8 mouse cellular contexts compared by ENCODE assay signal in the genomic region with DNA sequence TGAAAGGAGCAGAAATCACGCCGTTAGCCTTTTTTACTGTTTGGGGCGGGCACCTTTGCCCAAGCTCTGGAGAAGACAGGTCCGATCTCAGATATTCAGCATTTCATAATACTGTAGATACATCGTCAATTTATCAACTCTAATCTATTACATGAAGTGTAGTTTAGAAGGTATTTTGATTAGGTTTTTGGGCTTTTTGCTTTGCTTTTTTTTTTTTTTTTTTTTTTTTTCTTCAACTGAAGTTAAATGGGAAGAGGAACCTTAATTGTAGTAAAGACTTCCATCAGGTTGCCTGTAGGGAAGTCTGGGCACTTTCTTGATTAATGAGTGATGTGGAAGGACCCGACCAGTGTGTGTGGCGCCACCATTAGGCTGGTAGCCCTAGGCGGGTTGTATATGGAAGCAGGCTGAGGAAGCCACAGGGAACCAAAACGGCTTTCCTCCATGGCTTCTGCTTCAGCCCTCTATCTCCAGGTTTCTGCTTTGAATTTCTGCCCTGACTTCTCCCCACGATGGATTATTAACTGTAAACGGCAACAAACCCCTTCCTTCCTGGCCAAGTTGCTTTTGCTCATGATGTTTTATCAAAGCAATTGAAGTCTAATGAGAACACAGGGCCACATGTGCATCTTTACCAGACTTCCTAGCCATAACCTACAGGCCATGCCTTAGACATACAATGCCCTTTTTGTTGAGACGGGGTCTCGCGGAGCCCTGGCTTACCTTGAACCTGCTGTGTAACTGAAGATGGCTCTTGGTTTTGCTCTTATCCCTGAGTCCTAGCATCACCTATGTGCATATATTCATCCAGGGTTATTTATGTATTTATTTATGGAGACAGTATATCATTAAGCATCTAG. TPM values are rescaled to one million over a fixed set of nuclear protein-coding genes. Genes with fewer than 3 reads are reported as not detected.
DNase-seq lines count a peak whose midpoint lies in the region; TF ChIP-seq lines count a peak whose summit lies in the region.

No protein-coding gene starts in this region.

- TF ChIP-seq POLR2A in kidney, adult 2 months (IDR thresholded peaks at IDR 0.05; ENCODE audit: low read depth, low read length): no peak

- H3K27me3 ChIP-seq in kidney, adult 2 months (replicated peaks; ENCODE audit: control insufficient read depth, insufficient read depth, low read length): no peaks in the 10 kb centered on the region

- 25% methylated on average over 14 of the region's 14 CpGs for WGBS in kidney, adult 2 months

- DNase-seq in layer of hippocampus, adult 2 months (ENCODE audit: low spot score in 2 of 2): no peak
- no peak for DNase-seq in layer of hippocampus, adult 8-10 months (ENCODE audit: low spot score in 2 of 2)
- DNase-seq in c-Kit-positive CD71-positive TER-119-positive erythroid progenitor cells, embryonic 14.5 days (ENCODE audit: low spot score): peak; percentile 6
- peak; percentile 9 for DNase-seq in forelimb bud, embryonic 11.5 days (ENCODE audit: low read depth, low spot score)
- peak; percentile 17 for DNase-seq in kidney, adult 2 months
- peak; percentile 19 for DNase-seq in lung, postnatal 10 days
- peak; percentile 23 for DNase-seq in testis, postnatal 14 days (ENCODE audit: low spot score)
- no peak for DNase-seq in gastrocnemius, postnatal 4 days (ENCODE audit: low spot score in 2 of 2)

- peaks cover 3% of the 10 kb centered on the region; the same call in 1 of the 2 replicates for H3K4me1 ChIP-seq in kidney, adult 2 months (ENCODE audit: control insufficient read depth, insufficient read depth, low read length)

- TF ChIP-seq CTCF in layer of hippocampus, adult 2 months (conservative IDR thresholded peaks at IDR 0.05): peak; percentile 43
- 0 out of 2 replicates have a peak, but pooled peaks have one; percentile 2 for TF ChIP-seq CTCF in kidney, adult 2 months (conservative IDR thresholded peaks at IDR 0.05; ENCODE audit: insufficient read depth, insufficient read length, low read depth, low read length)

- H3K36me3 ChIP-seq in kidney, adult 2 months (ENCODE audit: control insufficient read depth, insufficient read depth, low read length): no peaks in the 10 kb centered on the region

- peak overlapping the region; percentile 75 for H3K4me3 ChIP-seq in layer of hippocampus, adult 2 months
- peak overlapping the region; percentile 86 for H3K4me3 ChIP-seq in kidney, adult 2 months (ENCODE audit: insufficient read depth, low read depth, low read length)

- peak overlapping the region; percentile 94 for H3K27ac ChIP-seq in layer of hippocampus, adult 2 months
- H3K27ac ChIP-seq in kidney, adult 2 months (ENCODE audit: insufficient read depth, low read depth, low read length): peak overlapping the region; percentile 77

RNA-seq across cellular contexts. Expression of a gene that starts 1.0 kb away (rescaled TPM):
- total RNA-seq in layer of hippocampus, adult 2 months (2021): 10 to 100 TPM; 12.7 to 12.9 TPM
- total RNA-seq in layer of hippocampus, adult 8-10 months (2022): 10 to 100 TPM; 13.9 to 14.9 (median 14.4) TPM
- polyA plus RNA-seq in kidney, adult 2 months (2012; rRNA removed): 1.3 TPM in 2 replicates
- total RNA-seq in gastrocnemius, postnatal 4 days (2021): 10 to 100 TPM; 16.6 to 20.8 TPM

RNA-seq across cellular contexts. Expression of a gene that starts 58.0 kb away (rescaled TPM):
- 10 to 100 TPM; 18.9 to 22.8 TPM for total RNA-seq in layer of hippocampus, adult 2 months (2021)
- 10 to 100 TPM; 16.3 to 20.9 (median 18.4) TPM for total RNA-seq in layer of hippocampus, adult 8-10 months (2022)
- 4.9 and 10.1 TPM in 2 replicates for polyA plus RNA-seq in kidney, adult 2 months (2012; rRNA removed)
- total RNA-seq in gastrocnemius, postnatal 4 days (2021): 10 to 100 TPM in 1 of 2 experiments, 1 to 10 TPM in 1; 8.8 to 12.8 TPM

Comparison
In these comparisons a context has a peak if more than half of its experiments do, and no peak if none do; other contexts are left out.
1. DNase-seq: peak in c-Kit-positive CD71-positive TER-119-positive erythroid progenitor cells, embryonic 14.5 days (single experiment), forelimb bud, embryonic 11.5 days (single experiment), kidney, adult 2 months (single experiment), lung, postnatal 10 days (single experiment) and testis, postnatal 14 days (single experiment); none in layer of hippocampus, adult 2 months (0 of 2), layer of hippocampus, adult 8-10 months (0 of 2) and gastrocnemius, postnatal 4 days (0 of 2).